Mouse (Mus musculus) ES-E14 (cell line): ENCODE results near the gene Gprin1. TPM values are rescaled to one million over a fixed set of nuclear protein-coding genes. Genes with fewer than 3 reads are reported as not detected.

Experiments used
- DNase-seq: peaks from one replicate; pipeline ENCODE4 v3.0.0-alpha.2; 2013; ENCODE audit warnings: low read depth, low spot score
- H3K27ac ChIP-seq: 2 replicates; pipeline ENCODE4 v1.5.1; 2012; ENCODE audit warnings: low read depth, mild to moderate bottlenecking, low read length, moderate library complexity, mixed read lengths; ENCODE audit not compliant: poor library complexity, insufficient read depth, severe bottlenecking
- H3K36me3 ChIP-seq: 2 replicates; pipeline ENCODE4 v1.6.1; 2012; ENCODE audit warnings: mild to moderate bottlenecking, low read length, moderate library complexity, mixed read lengths; ENCODE audit not compliant: control insufficient read depth, poor library complexity, insufficient read depth, severe bottlenecking
- H3K4me1 ChIP-seq, 2 experiments: fragments of 150-350 bp in 1 of 2; sonication (generic) in 1 of 2; 2 replicates each; pipeline ENCODE4 v1.6.1; 2012; ENCODE audit warnings: low read length in 2 of 2, mild to moderate bottlenecking in 1 of 2, mixed read lengths in 1 of 2; ENCODE audit not compliant: control insufficient read depth in 2 of 2, insufficient read depth in 2 of 2, poor library complexity in 1 of 2
- H3K4me3 ChIP-seq, 2 experiments: fragments of 150-350 bp in 1 of 2; sonication (generic) in 1 of 2; 2 replicates each; pipeline ENCODE4 v1.5.1; 2012; ENCODE audit warnings: low read length in 2 of 2, low read depth in 1 of 2, mild to moderate bottlenecking in 1 of 2, mixed read lengths in 1 of 2; ENCODE audit not compliant: insufficient read depth in 1 of 2, poor library complexity in 1 of 2, severe bottlenecking in 1 of 2
- H3K9ac ChIP-seq: 2 replicates; pipeline ENCODE4 v1.6.1; 2012; ENCODE audit warnings: low read depth, mild to moderate bottlenecking, low read length, mixed read lengths; ENCODE audit not compliant: poor library complexity, insufficient read depth, severe bottlenecking
- H3K9me3 ChIP-seq: fragments of 150-350 bp; sonication (generic); 2 replicates; pipeline ENCODE4 v1.6.1; 2012; ENCODE audit warnings: low read depth, mild to moderate bottlenecking, low read length; ENCODE audit not compliant: control insufficient read depth, insufficient read depth
- CHD2 ChIP-seq: IDR thresholded peaks from 2 replicates; pipeline ENCODE4 v1.6.1; 2014; ENCODE audit warnings: mild to moderate bottlenecking, low read depth, low read length, inconsistent platforms
- HCFC1 ChIP-seq: IDR thresholded peaks from 2 replicates; pipeline ENCODE4 v1.6.1; 2012; ENCODE audit warnings: low read length, inconsistent platforms, borderline replicate concordance; ENCODE audit not compliant: insufficient read depth
- MAFK ChIP-seq: IDR thresholded peaks from 2 replicates; pipeline ENCODE4 v1.6.1; 2014; ENCODE audit warnings: mild to moderate bottlenecking, low read depth, low read length, inconsistent platforms; ENCODE audit not compliant: insufficient read depth
- ZC3H11A ChIP-seq: IDR thresholded peaks from 2 replicates; pipeline ENCODE4 v1.6.1; 2012; ENCODE audit warnings: low read depth, mild to moderate bottlenecking, inconsistent platforms, low read length, borderline replicate concordance
- ZNF384 ChIP-seq: IDR thresholded peaks from 2 replicates; pipeline ENCODE4 v1.6.1; 2012; ENCODE audit warnings: low read depth, low read length, inconsistent platforms
- in situ Hi-C, 2 experiments: fragments of 600-800 bp; cut with MboI; formaldehyde crosslinking; loops; one replicate each; pipeline ENCODE4 v1.15.1; 2025; ENCODE audit warnings: low sequenced_read_pairs in 2 of 2, inconsistent platforms in 1 of 2; ENCODE audit not compliant: unreplicated experiment in 2 of 2
- total RNA-seq: library from RNA; depleted of rRNA; stranded (reverse); fragments of 300-350 nt; gene quantifications from 2 replicates; pipeline ENCODE4 v1.2.3, GENCODE M21; 2012

Gprin1 gene
- total RNA-seq, 1 experiment = 0.58 TPM

DNA sequence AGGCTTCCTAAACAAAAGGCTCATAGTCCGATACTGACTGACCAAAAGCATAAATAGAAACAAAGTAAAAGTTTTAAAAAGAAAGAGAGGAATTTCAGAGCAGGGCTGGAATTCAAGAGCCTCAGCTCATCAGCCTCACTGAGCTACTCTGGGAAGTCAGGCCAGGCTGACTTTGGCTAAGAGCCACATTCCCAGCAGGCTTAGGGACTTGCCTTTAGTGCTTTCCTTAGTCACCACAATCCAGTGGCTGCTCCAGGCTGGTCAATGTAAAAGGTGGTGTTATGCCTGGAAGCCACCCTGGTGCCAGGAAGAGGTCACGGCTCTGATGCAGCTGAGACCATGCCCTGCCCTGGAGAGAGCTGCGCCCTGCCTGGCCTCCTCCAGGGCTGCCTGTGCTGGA is 30.9 kb upstream of the Gprin1 start:
- H3K27ac ChIP-seq = no peak overlapping the region
- no peak overlapping the region for H3K4me3 ChIP-seq
- H3K36me3 ChIP-seq = no peaks in the 10 kb centered on the region
- no peak overlapping the region for H3K9ac ChIP-seq
- H3K4me1 ChIP-seq = peaks cover 0 to 13% of the 10 kb centered on the region in 2 experiments; a peak in 2 of 4 replicates
- peaks cover 8% of the 10 kb centered on the region; the same call in 1 of the 2 replicates for H3K9me3 ChIP-seq
- in situ Hi-C loops = no loop called here
- no peak for DNase-seq
- TF ChIP-seq ZC3H11A = no peak
- no peak for TF ChIP-seq MAFK
- no peak for TF ChIP-seq ZNF384
- no peak for TF ChIP-seq CHD2

GRCm38 (mm10) chr13:54767012-54767411 is 17.3 kb upstream of the Gprin1 start:
- no peak for DNase-seq
- no peak for TF ChIP-seq CHD2
- no peak for TF ChIP-seq ZNF384
- no peak for TF ChIP-seq ZC3H11A
- TF ChIP-seq MAFK = no peak
- no peak for TF ChIP-seq HCFC1
- H3K9me3 ChIP-seq = peaks cover 4% of the 10 kb centered on the region; the same call in 1 of the 2 replicates
- H3K4me3 ChIP-seq = no peak overlapping the region
- H3K27ac ChIP-seq = no peak overlapping the region; the same call in 1 of the 2 replicates
- H3K36me3 ChIP-seq = no peaks in the 10 kb centered on the region
- in situ Hi-C loops = no loop called here
- H3K4me1 ChIP-seq = peaks cover 0 to 7% of the 10 kb centered on the region in 2 experiments; a peak in 1 of 4 replicates
- H3K9ac ChIP-seq = no peak overlapping the region

DNA sequence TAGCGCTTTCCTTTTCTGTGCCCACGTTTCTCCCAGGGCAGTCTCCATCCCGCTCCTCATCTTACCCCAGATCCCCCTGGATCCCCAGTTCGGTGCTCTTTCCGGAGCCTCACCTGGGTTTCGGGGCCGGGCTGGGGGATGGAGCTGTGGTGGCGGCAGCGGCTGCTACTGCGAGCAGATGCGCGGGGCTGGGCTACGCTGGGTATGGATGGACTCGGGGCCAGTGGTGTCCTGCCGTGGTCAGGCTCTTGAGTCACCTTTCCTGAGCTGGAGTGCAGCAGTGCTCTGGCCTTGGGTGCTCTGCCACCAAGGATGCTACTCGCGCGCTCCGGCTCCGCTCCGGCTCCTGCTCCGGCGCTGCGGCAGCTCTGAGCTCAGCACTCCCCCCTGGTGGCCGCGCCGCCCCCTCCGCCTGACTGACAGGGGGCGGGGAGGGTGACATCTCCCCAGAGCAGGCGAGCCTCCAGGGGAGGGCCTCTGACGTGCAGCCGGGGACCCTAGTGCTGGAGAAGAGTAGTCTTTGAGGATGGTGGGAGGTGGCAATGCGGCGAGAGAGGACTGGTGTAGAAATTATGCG is 16.6 kb upstream of the Gprin1 start, which contains the start of gene Sncb:
Gene Sncb, minus strand, starts transcription at position 404 of the 577 bp plus-strand sequence.
- peaks cover 4% of the 10 kb centered on the region; the same call in 1 of the 2 replicates for H3K9me3 ChIP-seq
- H3K4me1 ChIP-seq = peaks cover 0 to 7% of the 10 kb centered on the region in 2 experiments; a peak in 1 of 4 replicates
- H3K27ac ChIP-seq = no peak within 1 kb of the TSS; the same call in 1 of the 2 replicates
- in situ Hi-C loops = no loop called here
- peak within 1 kb of the TSS; percentile 77 to 78 for H3K4me3 ChIP-seq
- TF ChIP-seq CHD2 = no peak
- TF ChIP-seq MAFK = no peak
- TF ChIP-seq ZNF384 = no peak
- 0 out of 2 replicates have a peak, but pooled peaks have one; percentile 19 for TF ChIP-seq HCFC1
- peak within 1 kb of the TSS; percentile 54 for H3K9ac ChIP-seq
- DNase-seq = no peak
- H3K36me3 ChIP-seq = no peaks in the 10 kb centered on the region

GRCm38 (mm10) chr13:54765281-54766191 is 15.9 kb upstream of the Gprin1 start:
- Histone ChIP-seq H3K4me1 (peaks cover 0 to 7% of the 10 kb centered on the region in 2 experiments; a peak in 1 of 4 replicates), H3K4me3 (peak overlapping the region; percentile 77 to 78), H3K9me3 (peaks cover under 1% of the 10 kb centered on the region; the same call in 1 of the 2 replicates), H3K36me3 (no peaks in the 10 kb centered on the region), H3K27ac (no peak overlapping the region), H3K9ac (peak overlapping the region; percentile 54)
- TF ChIP-seq HCFC1 (no peak), CHD2 (no peak), MAFK (no peak)
- no peak for DNase-seq
- in situ Hi-C loops = no loop called here
